Mouse (Mus musculus): Measurements from ENCODE around the gene Palmd. TPM values are rescaled to one million over a fixed set of nuclear protein-coding genes. Genes with fewer than 3 reads are reported as not detected.

Palmd gene
- polyA plus RNA-seq, 1 experiment from 2014 or later = 4.9 TPM

DNA sequence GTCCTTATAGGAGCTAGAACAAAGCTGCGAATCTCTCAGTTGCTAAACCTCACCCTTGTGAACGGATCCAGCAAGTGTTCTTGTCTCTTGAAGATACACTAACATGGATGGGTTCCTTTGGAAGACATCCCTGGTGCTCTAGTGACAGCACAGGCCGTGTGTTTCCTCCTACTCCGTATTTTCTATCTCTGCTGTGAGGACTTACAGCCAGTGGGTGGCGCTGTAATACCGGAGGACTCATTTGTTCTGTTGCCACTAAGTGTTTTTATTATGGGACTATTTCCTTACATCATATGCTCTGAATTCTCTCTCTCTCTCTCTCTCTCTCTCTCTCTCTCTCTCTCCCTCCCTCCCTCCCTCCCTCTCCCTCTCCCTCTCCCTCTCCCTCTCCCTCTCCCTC is 64.6 kb downstream of the Palmd start:
- WGBS = 21% methylated on average over 6 of the region's 6 CpGs
- Histone ChIP-seq H3K36me3 (ENCODE audit: insufficient read depth) (no peaks in the 10 kb centered on the region), H3K27me3 (ENCODE audit: insufficient read depth, low read length) (no peaks in the 10 kb centered on the region), H3K4me3 (ENCODE audit: low read depth, low read length) (no peak overlapping the region), H3K4me2 (no peak overlapping the region), H3K27ac (ENCODE audit: low read depth) (no peak overlapping the region), H3K4me1 (ENCODE audit: insufficient read depth) (no peaks in the 10 kb centered on the region), H3K9me3 (ENCODE audit: low read depth, low read length) (no peaks in the 10 kb centered on the region), H3K9ac (no peak overlapping the region)
- peak; percentile 85 for DNase-seq
- ATAC-seq (ENCODE audit: insufficient read depth) = peak; percentile 52; the same call in 1 of the 2 replicates
- TF ChIP-seq CTCF (IDR thresholded peaks at IDR 0.05; ENCODE audit: low read depth) = peak; percentile 81

DNA sequence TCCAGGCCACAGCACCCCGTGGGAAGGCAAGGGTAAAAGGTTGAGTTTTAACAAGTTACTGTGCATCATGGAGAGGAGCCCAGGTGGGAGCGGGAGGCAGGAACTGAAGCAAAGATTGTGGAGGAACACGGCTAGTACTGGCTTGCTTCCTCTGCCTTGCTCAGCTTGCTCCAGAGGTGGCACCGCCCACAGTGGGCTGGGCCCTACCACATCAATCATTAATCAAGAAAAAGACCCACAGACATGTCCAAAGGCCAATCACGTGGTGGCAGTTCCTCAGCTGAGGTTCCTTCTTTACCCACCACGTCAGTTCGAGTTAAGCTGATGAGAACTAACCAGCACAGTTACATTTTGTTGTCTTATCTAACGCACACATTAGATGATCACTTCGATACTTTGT is 75.9 kb downstream of the Palmd start:
- ATAC-seq (ENCODE audit: insufficient read depth) (peak; percentile 47; the same call in 1 of the 2 replicates), DNase-seq (no peak)

DNA sequence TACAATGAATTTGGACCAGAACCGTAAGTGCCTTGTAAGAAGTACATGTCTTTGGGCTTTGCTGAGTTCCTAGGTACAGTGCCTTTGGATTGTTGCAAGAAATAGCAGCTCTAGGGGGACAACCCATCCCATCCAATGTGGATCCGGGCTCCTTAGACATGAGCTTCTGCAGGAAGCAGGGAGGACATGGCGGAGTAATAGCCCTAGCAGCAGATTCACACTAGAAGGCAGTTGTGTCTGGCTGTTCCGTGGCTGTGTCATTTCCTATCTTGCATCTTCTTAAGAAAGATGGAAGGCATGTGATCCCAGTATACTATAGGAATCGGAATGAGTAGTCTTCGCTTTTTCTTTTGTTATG is 76.6 kb downstream of the Palmd start:
- Histone ChIP-seq H3K9ac (no peak overlapping the region), H3K4me2 (no peak overlapping the region), H3K27ac (ENCODE audit: low read depth) (no peak overlapping the region), H3K4me1 (ENCODE audit: insufficient read depth) (no peaks in the 10 kb centered on the region), H3K4me3 (ENCODE audit: low read depth, low read length) (no peak overlapping the region), H3K9me3 (ENCODE audit: low read depth, low read length) (no peaks in the 10 kb centered on the region), H3K27me3 (ENCODE audit: insufficient read depth, low read length) (no peaks in the 10 kb centered on the region), H3K36me3 (ENCODE audit: insufficient read depth) (no peaks in the 10 kb centered on the region)
- 92% methylated on average over 6 of the region's 6 CpGs for WGBS
- no peak for TF ChIP-seq CTCF (IDR thresholded peaks at IDR 0.05; ENCODE audit: low read depth)
- DNase-seq (no peak), ATAC-seq (ENCODE audit: insufficient read depth) (no peak)

More for the DNA sequence above, 75.9 kb downstream of the Palmd start:
- H3K4me2 ChIP-seq = no peak overlapping the region
- no peaks in the 10 kb centered on the region for H3K4me1 ChIP-seq (ENCODE audit: insufficient read depth)
- no peak overlapping the region for H3K27ac ChIP-seq (ENCODE audit: low read depth)
- H3K36me3 ChIP-seq (ENCODE audit: insufficient read depth) = no peaks in the 10 kb centered on the region
- WGBS = 66% methylated on average over 9 of the region's 9 CpGs
- no peak overlapping the region for H3K4me3 ChIP-seq (ENCODE audit: low read depth, low read length)
- no peak overlapping the region for H3K9ac ChIP-seq
- no peaks in the 10 kb centered on the region for H3K9me3 ChIP-seq (ENCODE audit: low read depth, low read length)
- TF ChIP-seq CTCF (IDR thresholded peaks at IDR 0.05; ENCODE audit: low read depth) = no peak
- no peaks in the 10 kb centered on the region for H3K27me3 ChIP-seq (ENCODE audit: insufficient read depth, low read length)

DNA sequence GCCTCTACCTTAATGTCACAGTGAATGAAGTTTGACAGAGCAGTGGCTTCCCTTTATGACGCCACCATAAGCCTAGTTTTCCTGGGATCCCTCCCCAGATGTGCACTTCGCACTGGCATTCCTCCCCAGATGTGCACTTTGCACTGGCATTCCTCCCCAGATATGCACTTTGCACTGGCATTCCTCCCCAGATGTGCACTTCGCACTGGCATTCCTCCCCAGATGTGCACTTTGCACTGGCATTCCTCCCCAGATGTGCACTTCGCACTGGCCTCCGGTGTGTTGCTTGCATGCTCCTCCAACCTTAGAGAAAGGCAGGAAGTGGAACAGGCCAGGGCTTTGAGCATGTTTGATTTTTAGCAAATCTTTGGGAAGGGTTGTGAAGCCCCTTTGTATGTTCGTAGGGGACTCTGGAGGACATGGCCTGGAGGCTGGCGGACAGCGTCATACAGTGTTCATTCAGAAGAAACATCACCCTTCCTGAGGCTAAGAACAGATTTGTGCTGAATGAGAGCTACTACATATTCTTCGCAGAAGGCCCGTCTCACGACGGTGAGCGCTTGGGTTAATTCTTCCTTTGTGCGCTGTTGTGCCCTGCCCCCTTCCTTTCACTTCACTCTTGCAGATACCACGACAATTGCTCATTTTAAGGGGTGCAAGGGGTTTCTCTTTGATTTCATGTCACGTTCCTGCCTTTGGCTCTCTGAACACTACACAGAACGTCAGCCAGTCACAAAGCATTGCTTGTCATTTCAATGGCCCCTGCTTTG is 77.2 kb downstream of the Palmd start:
- DNase-seq (no peak), ATAC-seq (ENCODE audit: insufficient read depth) (no peak)
- WGBS = 90% methylated on average over 17 of the region's 17 CpGs
- H3K4me1 ChIP-seq (ENCODE audit: insufficient read depth) = no peaks in the 10 kb centered on the region
- H3K36me3 ChIP-seq (ENCODE audit: insufficient read depth) = no peaks in the 10 kb centered on the region
- H3K27me3 ChIP-seq (ENCODE audit: insufficient read depth, low read length) = no peaks in the 10 kb centered on the region
- no peaks in the 10 kb centered on the region for H3K9me3 ChIP-seq (ENCODE audit: low read depth, low read length)
- H3K4me3 ChIP-seq (ENCODE audit: low read depth, low read length) = no peak overlapping the region
- H3K4me2 ChIP-seq = no peak overlapping the region
- no peak overlapping the region for H3K27ac ChIP-seq (ENCODE audit: low read depth)
- no peak for TF ChIP-seq CTCF (IDR thresholded peaks at IDR 0.05; ENCODE audit: low read depth)
- no peak overlapping the region for H3K9ac ChIP-seq

DNA sequence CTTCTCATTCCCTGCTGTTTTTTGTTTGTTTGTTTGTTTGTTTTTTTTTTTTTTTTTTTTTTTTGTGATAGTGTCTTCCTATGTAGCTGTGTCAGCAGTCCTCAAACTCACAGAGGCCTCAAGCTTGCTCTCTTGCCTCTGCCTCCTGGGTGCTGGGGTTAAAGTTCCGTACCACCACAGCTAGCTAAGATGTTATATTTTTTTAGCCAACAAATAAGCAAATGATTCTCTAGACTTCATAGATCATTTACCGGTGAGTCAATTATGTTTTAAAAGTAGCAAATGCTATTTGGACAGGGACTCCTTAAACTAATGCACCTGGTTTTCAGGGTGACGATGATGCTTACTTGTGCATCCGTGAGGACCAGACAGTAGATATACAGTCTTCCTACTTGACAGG is 78.2 kb downstream of the Palmd start:
- no peak for ATAC-seq (ENCODE audit: insufficient read depth)
- WGBS = 89% methylated on average over 4 of the region's 4 CpGs
- no peak for TF ChIP-seq CTCF (IDR thresholded peaks at IDR 0.05; ENCODE audit: low read depth)
- no peak for DNase-seq
- Histone ChIP-seq H3K4me1 (ENCODE audit: insufficient read depth) (no peaks in the 10 kb centered on the region), H3K4me3 (ENCODE audit: low read depth, low read length) (no peak overlapping the region), H3K36me3 (ENCODE audit: insufficient read depth) (no peaks in the 10 kb centered on the region), H3K4me2 (no peak overlapping the region), H3K9me3 (ENCODE audit: low read depth, low read length) (no peaks in the 10 kb centered on the region), H3K27ac (ENCODE audit: low read depth) (no peak overlapping the region), H3K27me3 (ENCODE audit: insufficient read depth, low read length) (no peaks in the 10 kb centered on the region), H3K9ac (no peak overlapping the region)

DNA sequence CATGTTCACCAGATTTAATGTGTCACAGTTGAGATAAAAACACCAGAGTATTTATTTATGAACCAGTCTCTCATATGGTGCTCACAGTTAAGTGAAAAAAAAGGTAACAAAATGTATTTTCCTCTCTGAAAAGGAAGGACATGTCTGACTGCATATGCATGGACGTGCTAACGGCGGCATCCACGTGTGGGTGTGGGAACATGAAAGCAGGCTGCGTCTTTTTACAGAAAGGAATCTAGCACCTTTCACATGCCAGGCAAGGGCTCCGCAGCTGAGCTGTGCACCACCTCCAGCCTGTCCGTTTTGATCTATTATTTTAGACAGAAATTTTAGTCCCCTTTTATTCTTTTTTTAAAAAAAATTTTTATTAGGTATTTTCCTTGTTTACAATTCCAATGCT is 79.4 kb downstream of the Palmd start:
- Histone ChIP-seq H3K9me3 (ENCODE audit: low read depth, low read length) (no peaks in the 10 kb centered on the region), H3K4me3 (ENCODE audit: low read depth, low read length) (no peak overlapping the region)
- no peak for ATAC-seq (ENCODE audit: insufficient read depth)

DNA sequence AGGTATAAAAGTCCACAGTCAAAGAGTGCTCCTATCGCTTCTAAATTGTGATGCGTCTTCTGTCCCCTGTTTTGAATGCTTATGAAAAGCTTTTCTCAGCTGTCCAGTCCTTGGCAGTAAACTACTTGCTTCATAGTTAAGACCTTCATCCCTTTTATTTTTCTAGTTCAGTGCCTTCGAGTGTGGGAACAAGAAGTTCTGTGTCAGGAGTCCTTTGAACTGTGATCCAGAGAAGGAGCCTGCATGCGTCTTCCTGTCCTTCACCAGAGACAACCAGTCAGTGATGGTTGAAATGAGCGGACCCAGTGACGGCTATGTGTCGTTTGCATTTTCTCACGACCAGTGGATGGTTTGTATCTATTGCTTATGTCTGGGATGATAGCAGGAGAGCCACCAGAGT is 83.8 kb downstream of the Palmd start:
- Histone ChIP-seq H3K27ac (ENCODE audit: low read depth) (no peak overlapping the region), H3K36me3 (ENCODE audit: insufficient read depth) (no peaks in the 10 kb centered on the region), H3K4me1 (ENCODE audit: insufficient read depth) (no peaks in the 10 kb centered on the region), H3K4me2 (no peak overlapping the region), H3K27me3 (ENCODE audit: insufficient read depth, low read length) (no peaks in the 10 kb centered on the region), H3K9ac (no peak overlapping the region), H3K4me3 (ENCODE audit: low read depth, low read length) (no peak overlapping the region), H3K9me3 (ENCODE audit: low read depth, low read length) (no peaks in the 10 kb centered on the region)
- TF ChIP-seq CTCF (IDR thresholded peaks at IDR 0.05; ENCODE audit: low read depth) = no peak
- no peak for ATAC-seq (ENCODE audit: insufficient read depth)
- WGBS = 88% methylated on average over 8 of the region's 8 CpGs
- no peak for DNase-seq

More for the DNA sequence above, 79.4 kb downstream of the Palmd start:
- WGBS = 75% methylated on average over 7 of the region's 7 CpGs
- no peak for TF ChIP-seq CTCF (IDR thresholded peaks at IDR 0.05; ENCODE audit: low read depth)
- Histone ChIP-seq H3K4me2 (no peak overlapping the region), H3K9ac (no peak overlapping the region), H3K36me3 (ENCODE audit: insufficient read depth) (no peaks in the 10 kb centered on the region), H3K27me3 (ENCODE audit: insufficient read depth, low read length) (no peaks in the 10 kb centered on the region), H3K4me1 (ENCODE audit: insufficient read depth) (no peaks in the 10 kb centered on the region), H3K27ac (ENCODE audit: low read depth) (no peak overlapping the region)
- DNase-seq = no peak
